Mouse (Mus musculus): ENCODE results near the gene Ccdc149. TPM values are rescaled to one million over a fixed set of nuclear protein-coding genes. Genes with fewer than 3 reads are reported as not detected.

Ccdc149 gene
- polyA plus RNA-seq, 1 experiment from 2014 or later = 1.9 TPM

- Histone ChIP-seq H3K27me3 (ENCODE audit: low read depth, poor library complexity, severe bottlenecking) (no peaks in the 10 kb centered on the region), H3K27ac (replicated peaks) (no peak overlapping the region), H3K4me3 (no peak overlapping the region), H3K36me3 (no peaks in the 10 kb centered on the region), H3K4me1 (no peaks in the 10 kb centered on the region), H3K9me3 (replicated peaks) (no peaks in the 10 kb centered on the region)
- DNase-seq (ENCODE audit: low spot score) = no peak
- 89% methylated on average over 8 of the region's 8 CpGs for WGBS
Observed at GRCm38 (mm10) chr5:52431276-52431844, 40.0 kb downstream of the Ccdc149 start.

DNA sequence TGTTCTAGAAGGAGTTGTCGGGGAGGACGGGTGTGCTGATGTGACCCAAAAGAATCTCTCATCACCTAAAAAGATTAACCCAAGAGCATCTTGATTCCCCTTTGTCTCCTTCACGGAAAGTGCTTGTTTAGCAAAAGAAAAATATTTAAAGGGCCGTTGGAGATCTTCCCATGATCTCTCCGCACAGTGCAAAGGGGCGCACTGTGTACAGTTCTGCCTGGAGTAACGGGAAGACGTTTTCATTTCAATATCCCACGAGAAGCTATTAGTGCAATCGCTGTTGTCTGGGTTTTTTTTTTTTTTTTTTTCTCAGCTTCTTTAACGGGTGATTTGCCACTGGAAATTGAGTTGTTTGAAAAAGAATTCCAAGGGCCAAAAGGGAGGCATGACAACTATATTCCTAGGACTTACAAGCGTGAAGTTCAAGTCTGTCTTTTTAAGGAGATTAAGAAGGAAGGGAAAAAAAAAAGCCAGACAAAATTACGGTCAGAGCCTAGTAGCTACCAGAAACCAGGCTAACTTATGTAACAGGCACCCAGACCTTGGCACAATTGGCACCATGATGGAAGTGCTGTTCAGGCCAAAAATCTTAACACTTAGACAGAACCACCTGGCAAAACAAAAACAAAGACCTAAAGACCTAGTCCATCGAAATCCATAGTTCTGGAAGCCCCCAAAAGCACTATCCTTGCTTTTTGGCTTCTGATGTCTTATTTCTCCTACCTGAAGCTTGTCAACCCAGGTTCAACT, 41.4 kb downstream of the Ccdc149 start:
- H3K4me3 ChIP-seq = no peak overlapping the region
- H3K9me3 ChIP-seq (replicated peaks) = no peaks in the 10 kb centered on the region
- H3K4me1 ChIP-seq = no peaks in the 10 kb centered on the region
- no peaks in the 10 kb centered on the region for H3K27me3 ChIP-seq (ENCODE audit: low read depth, poor library complexity, severe bottlenecking)
- 85% methylated on average over 14 of the region's 14 CpGs for WGBS
- no peak for DNase-seq (ENCODE audit: low spot score)
- no peak overlapping the region for H3K27ac ChIP-seq (replicated peaks)
- H3K36me3 ChIP-seq = no peaks in the 10 kb centered on the region

DNA sequence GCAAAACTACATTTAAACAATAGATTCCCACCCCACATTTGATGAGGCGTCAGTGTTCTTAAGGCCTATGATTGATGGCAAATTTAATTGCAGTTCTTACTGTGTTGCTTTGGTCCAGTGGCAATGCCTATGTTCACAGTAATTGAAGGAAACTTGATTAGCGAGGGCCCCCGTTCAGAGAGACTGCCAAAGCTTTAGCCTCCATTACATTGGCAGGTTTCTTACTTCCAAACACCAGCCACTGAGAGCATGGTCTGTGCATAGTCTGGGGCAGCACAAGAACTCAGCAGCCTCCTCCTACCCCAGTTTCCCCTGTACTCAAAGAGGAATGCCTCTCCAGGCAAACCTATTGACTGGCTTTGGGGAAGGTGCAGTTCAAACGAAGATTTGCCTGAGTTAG, 42.7 kb downstream of the Ccdc149 start:
- DNase-seq (ENCODE audit: low spot score) = no peak
- Histone ChIP-seq H3K27ac (replicated peaks) (no peak overlapping the region), H3K4me1 (no peaks in the 10 kb centered on the region), H3K27me3 (ENCODE audit: low read depth, poor library complexity, severe bottlenecking) (no peaks in the 10 kb centered on the region), H3K4me3 (no peak overlapping the region), H3K36me3 (no peaks in the 10 kb centered on the region), H3K9me3 (replicated peaks) (no peaks in the 10 kb centered on the region)
- WGBS = 68% methylated on average over 4 of the region's 4 CpGs

GRCm38 (mm10) chr5:52425819-52426218, 45.5 kb downstream of the Ccdc149 start:
- no peaks in the 10 kb centered on the region for H3K9me3 ChIP-seq (replicated peaks)
- WGBS = 92% methylated on average over 9 of the region's 9 CpGs

GRCm38 (mm10) chr5:52423893-52424292, 47.4 kb downstream of the Ccdc149 start:
- Histone ChIP-seq H3K27ac (replicated peaks) (no peak overlapping the region), H3K9me3 (replicated peaks) (no peaks in the 10 kb centered on the region), H3K4me3 (no peak overlapping the region), H3K27me3 (ENCODE audit: low read depth, poor library complexity, severe bottlenecking) (no peaks in the 10 kb centered on the region), H3K4me1 (no peaks in the 10 kb centered on the region), H3K36me3 (no peaks in the 10 kb centered on the region)
- 80% methylated on average over 3 of the region's 3 CpGs for WGBS
- DNase-seq (ENCODE audit: low spot score) = no peak

More at GRCm38 (mm10) chr5:52425819-52426218, 45.5 kb downstream of the Ccdc149 start:
- no peaks in the 10 kb centered on the region for H3K27me3 ChIP-seq (ENCODE audit: low read depth, poor library complexity, severe bottlenecking)
- no peak for DNase-seq (ENCODE audit: low spot score)
- H3K4me1 ChIP-seq = no peaks in the 10 kb centered on the region
- H3K4me3 ChIP-seq = no peak overlapping the region
- H3K36me3 ChIP-seq = no peaks in the 10 kb centered on the region
- H3K27ac ChIP-seq (replicated peaks) = no peak overlapping the region

GRCm38 (mm10) chr5:52416485-52416884, 54.8 kb downstream of the Ccdc149 start:
- whole genome bisulfite sequencing = 71% methylated on average over 2 of the region's 2 CpGs
- DNase-seq (ENCODE audit: low spot score) = no peak
- H3K36me3 ChIP-seq = no peaks in the 10 kb centered on the region
- H3K27ac ChIP-seq (replicated peaks) = no peak overlapping the region
- no peaks in the 10 kb centered on the region for H3K9me3 ChIP-seq (replicated peaks)
- H3K4me3 ChIP-seq = no peak overlapping the region
- peaks cover 12% of the 10 kb centered on the region for H3K4me1 ChIP-seq
- H3K27me3 ChIP-seq (ENCODE audit: low read depth, poor library complexity, severe bottlenecking) = no peaks in the 10 kb centered on the region

DNA sequence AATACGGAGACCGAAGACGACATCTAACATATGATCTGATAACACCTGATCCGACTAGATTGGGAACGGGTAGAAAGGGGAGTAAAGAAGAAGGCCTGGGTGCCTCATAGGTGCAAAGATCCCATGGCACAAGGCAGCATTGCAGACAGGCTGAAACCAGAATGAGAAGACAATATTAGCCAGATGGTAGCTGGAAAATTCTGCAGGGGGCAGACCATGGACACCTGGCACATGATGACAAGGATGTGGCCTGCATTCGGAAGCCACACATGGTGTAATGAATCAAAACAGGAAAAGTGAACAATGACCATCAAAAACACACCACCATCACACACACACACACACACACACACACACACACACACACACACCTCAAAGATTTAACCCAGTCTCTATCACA, 55.4 kb downstream of the Ccdc149 start:
- H3K27ac ChIP-seq (replicated peaks) = no peak overlapping the region
- no peaks in the 10 kb centered on the region for H3K36me3 ChIP-seq
- H3K4me3 ChIP-seq = no peak overlapping the region
- H3K9me3 ChIP-seq (replicated peaks) = no peaks in the 10 kb centered on the region
- H3K27me3 ChIP-seq (ENCODE audit: low read depth, poor library complexity, severe bottlenecking) = no peaks in the 10 kb centered on the region
- 90% methylated on average over 6 of the region's 6 CpGs for WGBS
- DNase-seq (ENCODE audit: low spot score) = no peak
- peaks cover 12% of the 10 kb centered on the region for H3K4me1 ChIP-seq

- DNase-seq (ENCODE audit: low spot score) = peak; percentile 34
- WGBS = 53% methylated on average over 1 of the region's 1 CpGs
Observed at GRCm38 (mm10) chr5:52415193-52415592, 56.1 kb downstream of the Ccdc149 start.

DNA sequence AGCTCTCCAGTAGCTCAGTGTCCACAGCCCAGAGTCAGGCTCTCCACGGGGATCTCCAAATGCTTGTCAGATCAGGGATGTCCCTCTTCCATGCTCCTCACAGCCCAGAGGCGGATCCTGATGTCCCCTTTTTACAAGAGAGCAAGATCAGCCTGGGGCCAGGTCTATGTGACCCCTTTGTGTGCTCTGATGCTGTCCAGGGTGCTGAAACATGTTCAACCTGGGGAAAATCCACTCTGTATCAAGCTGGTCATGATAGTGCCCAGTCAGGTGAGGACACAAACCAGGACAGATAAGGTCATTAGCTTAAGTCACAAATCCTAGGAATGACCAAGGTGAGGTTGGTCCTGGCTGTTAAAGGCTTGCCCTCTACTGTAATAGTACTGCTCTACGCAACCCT, 59.8 kb downstream of the Ccdc149 start:
- no peak overlapping the region for H3K27ac ChIP-seq (replicated peaks)
- peaks cover 12% of the 10 kb centered on the region for H3K4me1 ChIP-seq
- H3K36me3 ChIP-seq = no peaks in the 10 kb centered on the region
- 63% methylated on average over 3 of the region's 3 CpGs for WGBS
- DNase-seq (ENCODE audit: low spot score) = peak; percentile 26
- H3K27me3 ChIP-seq (ENCODE audit: low read depth, poor library complexity, severe bottlenecking) = no peaks in the 10 kb centered on the region
- no peak overlapping the region for H3K4me3 ChIP-seq
- no peaks in the 10 kb centered on the region for H3K9me3 ChIP-seq (replicated peaks)

More at GRCm38 (mm10) chr5:52415193-52415592, 56.1 kb downstream of the Ccdc149 start:
- H3K9me3 ChIP-seq (replicated peaks) = no peaks in the 10 kb centered on the region
- no peak overlapping the region for H3K27ac ChIP-seq (replicated peaks)
- H3K4me1 ChIP-seq = peaks cover 12% of the 10 kb centered on the region
- no peaks in the 10 kb centered on the region for H3K27me3 ChIP-seq (ENCODE audit: low read depth, poor library complexity, severe bottlenecking)
- no peaks in the 10 kb centered on the region for H3K36me3 ChIP-seq
- H3K4me3 ChIP-seq = no peak overlapping the region

- H3K27ac ChIP-seq (replicated peaks) = no peak overlapping the region
- H3K36me3 ChIP-seq = no peaks in the 10 kb centered on the region
- no peak overlapping the region for H3K4me3 ChIP-seq
- no peaks in the 10 kb centered on the region for H3K9me3 ChIP-seq (replicated peaks)
- H3K27me3 ChIP-seq (ENCODE audit: low read depth, poor library complexity, severe bottlenecking) = no peaks in the 10 kb centered on the region
- 92% methylated on average over 12 of the region's 12 CpGs for WGBS
- H3K4me1 ChIP-seq = peaks cover 8% of the 10 kb centered on the region
- DNase-seq (ENCODE audit: low spot score) = no peak
Observed at GRCm38 (mm10) chr5:52410197-52410596, 61.1 kb downstream of the Ccdc149 start.

DNA sequence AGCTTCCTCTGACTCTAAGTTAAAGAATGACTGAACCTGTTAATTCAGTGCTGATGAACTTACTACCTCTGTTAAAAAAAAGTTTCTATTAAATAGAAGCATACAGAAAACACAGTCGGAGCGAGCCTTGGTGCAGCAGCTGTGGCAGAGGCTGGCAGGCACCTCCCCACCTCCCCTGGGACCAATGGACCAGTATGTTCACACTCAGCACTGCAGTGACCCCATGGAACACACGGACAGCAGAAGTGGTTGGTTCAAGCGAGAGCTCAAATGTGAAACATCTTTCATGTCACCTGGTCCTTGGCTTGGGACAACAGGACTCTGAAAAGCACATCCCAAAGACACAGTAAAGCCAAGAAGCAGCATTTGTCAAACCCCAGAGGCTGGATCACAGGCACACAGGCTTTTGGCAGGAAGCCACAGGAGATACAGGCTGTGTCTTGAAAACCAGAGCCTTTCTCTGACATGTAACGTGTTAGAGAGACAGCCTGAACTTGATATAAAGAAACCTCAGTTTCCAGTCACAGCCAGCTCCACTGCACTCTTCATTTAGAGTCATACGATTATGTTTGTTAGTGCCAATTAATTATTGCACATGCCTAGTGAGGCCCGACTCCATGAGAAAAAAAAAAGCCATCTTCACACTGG, 62.5 kb downstream of the Ccdc149 start:
- Histone ChIP-seq H3K4me3 (no peak overlapping the region), H3K36me3 (no peaks in the 10 kb centered on the region), H3K9me3 (replicated peaks) (no peaks in the 10 kb centered on the region), H3K27ac (replicated peaks) (no peak overlapping the region), H3K27me3 (ENCODE audit: low read depth, poor library complexity, severe bottlenecking) (no peaks in the 10 kb centered on the region), H3K4me1 (no peaks in the 10 kb centered on the region)
- no peak for DNase-seq (ENCODE audit: low spot score)
- WGBS = 87% methylated on average over 7 of the region's 7 CpGs

GRCm38 (mm10) chr5:52404373-52404772, 66.9 kb downstream of the Ccdc149 start:
- no peak for DNase-seq (ENCODE audit: low spot score)
- H3K4me3 ChIP-seq = no peak overlapping the region
- H3K27ac ChIP-seq (replicated peaks) = no peak overlapping the region
- no peaks in the 10 kb centered on the region for H3K36me3 ChIP-seq
- H3K4me1 ChIP-seq = no peaks in the 10 kb centered on the region
- no peaks in the 10 kb centered on the region for H3K27me3 ChIP-seq (ENCODE audit: low read depth, poor library complexity, severe bottlenecking)
- H3K9me3 ChIP-seq (replicated peaks) = no peaks in the 10 kb centered on the region
- WGBS = 89% methylated on average over 8 of the region's 8 CpGs

- DNase-seq (ENCODE audit: low spot score) = no peak
- Histone ChIP-seq H3K9me3 (replicated peaks) (no peaks in the 10 kb centered on the region), H3K4me3 (no peak overlapping the region), H3K27ac (replicated peaks) (no peak overlapping the region), H3K36me3 (no peaks in the 10 kb centered on the region), H3K4me1 (no peaks in the 10 kb centered on the region), H3K27me3 (ENCODE audit: low read depth, poor library complexity, severe bottlenecking) (no peaks in the 10 kb centered on the region)
- 87% methylated on average over 4 of the region's 4 CpGs for WGBS
Observed at GRCm38 (mm10) chr5:52393756-52394155, 77.6 kb downstream of the Ccdc149 start.
